Mouse (Mus musculus): ENCODE measurements at regions not wholly inside any gene's neighbourhood (a gene's known extent, or its start where the extent isn't known, plus 50 kb on each side); places are given as distances from the start of the nearest gene placed in this dataset.

GRCm38 (mm10) chr12:25416571-25416970, 319.6 kb upstream of the Id2 start:
- TF ChIP-seq POLR2A (IDR thresholded peaks at IDR 0.05; ENCODE audit: insufficient read depth, low read depth, low read length) (no peak), EP300 (IDR thresholded peaks at IDR 0.05; ENCODE audit: insufficient read depth, low read depth, low read length) (no peak)
